Mouse (Mus musculus): ENCODE data around the gene Ino80d.
A peak's percentile ranks its signal among the peaks of the same experiment; 100 is the strongest.
"Not testable (repeated sequence)": the region's sequence is repeated elsewhere in the genome, so short reads cannot be mapped to it uniquely, and the experiment has no call there.

The Ino80d gene

GRCm38 (mm10) chr1:63114136-63114781 lies at the start of gene Ino80d:
TSS of gene Ino80d (minus strand) at chr1:63114667.
- DNase-seq (ENCODE audit: low read depth): peak; percentile 70

DNA sequence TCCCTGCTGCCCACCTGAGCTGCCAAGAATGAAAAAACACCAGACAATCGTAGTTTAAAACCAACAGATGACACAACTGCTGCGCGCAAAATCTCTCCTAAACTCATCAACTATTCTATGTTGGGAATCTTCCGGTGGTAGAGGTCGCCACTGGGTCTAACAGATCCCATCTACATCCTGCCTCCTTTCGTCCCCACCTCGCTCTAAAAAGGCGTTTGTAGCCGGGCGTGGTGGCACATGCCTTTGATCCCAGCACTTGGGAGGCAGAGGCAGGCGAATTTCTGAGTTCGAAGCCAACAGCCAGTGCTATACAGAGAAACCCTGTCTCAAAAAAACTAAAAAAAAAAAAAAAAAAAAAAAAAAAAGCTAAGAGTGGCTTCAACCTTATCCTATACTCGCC lies 25.8 kb upstream of the Ino80d start:
- no peak for DNase-seq (ENCODE audit: low read depth)

DNA sequence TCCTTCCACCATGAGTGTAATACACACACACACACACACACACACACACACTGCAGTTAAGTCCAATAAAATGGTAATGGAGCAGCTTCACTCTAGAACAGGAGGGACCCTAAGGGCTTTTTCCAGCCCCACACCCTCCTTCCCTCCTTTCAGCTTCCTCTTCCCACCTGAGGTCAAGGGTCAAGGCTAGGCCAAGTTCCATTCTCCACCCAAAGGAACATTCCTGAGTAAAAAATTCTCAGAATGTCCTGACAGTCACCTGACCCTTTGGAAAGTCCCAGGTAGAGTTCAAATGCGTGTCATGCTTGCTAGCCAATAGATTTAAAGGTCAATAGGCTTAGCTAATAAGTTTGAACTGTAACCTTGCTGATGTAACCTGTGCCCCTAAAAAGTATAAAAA lies 24.1 kb upstream of the Ino80d start:
- not testable (repeated sequence) for DNase-seq (ENCODE audit: low read depth)

- no peak for DNase-seq (ENCODE audit: low read depth)
These were observed 23.5 kb upstream of the Ino80d start for GRCm38 (mm10) chr1:63137971-63138370.

DNA sequence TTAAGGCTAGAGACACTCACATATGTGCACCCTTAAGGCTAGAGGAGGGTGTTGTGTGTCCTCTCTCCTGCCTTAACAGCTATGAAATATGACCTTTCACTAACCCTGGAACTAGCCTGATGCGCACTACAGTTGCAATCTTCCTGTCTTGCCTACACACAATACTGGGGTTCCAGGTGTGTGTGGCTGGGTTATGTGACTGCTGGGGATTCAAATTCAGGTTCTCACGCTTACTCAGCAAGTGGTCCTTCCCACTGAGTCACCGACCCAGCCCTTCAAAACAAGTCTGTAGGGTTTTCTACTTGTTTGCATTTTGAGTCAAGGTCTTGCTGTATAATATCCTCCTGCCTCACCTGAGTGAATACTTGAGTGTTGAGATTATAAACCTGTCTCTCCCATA lies 20.1 kb upstream of the Ino80d start:
- DNase-seq (ENCODE audit: low read depth): no peak

DNA sequence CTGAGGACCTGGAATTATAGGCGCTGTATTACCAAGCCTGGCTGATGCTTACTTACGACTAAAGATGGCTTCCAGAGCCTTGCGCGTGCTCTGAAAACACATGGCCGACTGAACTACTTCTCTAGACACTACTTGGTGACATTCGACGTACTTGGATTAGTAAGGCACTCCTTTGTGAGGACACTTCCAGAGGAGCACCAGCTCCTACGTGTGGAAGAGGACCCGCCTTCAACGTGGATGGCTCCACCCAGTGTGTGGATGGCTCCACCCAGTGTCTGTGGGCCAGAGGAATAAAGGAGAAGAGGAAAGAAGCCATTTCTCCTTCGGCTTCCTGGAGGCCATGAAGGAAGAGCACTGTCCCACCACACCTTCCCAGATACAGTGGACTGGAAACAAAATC lies 17.3 kb upstream of the Ino80d start:
- DNase-seq (ENCODE audit: low read depth): no peak

DNA sequence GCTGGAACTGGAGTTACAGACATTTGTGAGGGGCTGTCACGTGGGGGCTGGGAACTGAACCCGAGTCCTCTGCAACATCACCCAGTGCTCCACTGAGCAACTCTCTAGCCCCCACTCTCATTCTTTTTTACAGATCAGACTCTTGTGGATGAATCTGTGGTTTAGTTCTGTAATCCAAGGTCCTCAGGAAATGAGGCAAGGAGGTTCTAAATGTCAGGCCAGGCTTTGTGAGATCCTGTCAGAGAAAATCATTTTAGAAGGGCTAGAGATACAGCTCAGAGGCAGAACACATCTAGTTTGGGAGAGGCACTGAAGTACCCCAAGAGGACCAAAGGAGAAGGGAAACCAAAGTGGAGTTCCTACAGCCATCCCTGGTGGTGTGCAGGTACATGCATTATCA lies 16.4 kb upstream of the Ino80d start:
- no peak for DNase-seq (ENCODE audit: low read depth)

DNA sequence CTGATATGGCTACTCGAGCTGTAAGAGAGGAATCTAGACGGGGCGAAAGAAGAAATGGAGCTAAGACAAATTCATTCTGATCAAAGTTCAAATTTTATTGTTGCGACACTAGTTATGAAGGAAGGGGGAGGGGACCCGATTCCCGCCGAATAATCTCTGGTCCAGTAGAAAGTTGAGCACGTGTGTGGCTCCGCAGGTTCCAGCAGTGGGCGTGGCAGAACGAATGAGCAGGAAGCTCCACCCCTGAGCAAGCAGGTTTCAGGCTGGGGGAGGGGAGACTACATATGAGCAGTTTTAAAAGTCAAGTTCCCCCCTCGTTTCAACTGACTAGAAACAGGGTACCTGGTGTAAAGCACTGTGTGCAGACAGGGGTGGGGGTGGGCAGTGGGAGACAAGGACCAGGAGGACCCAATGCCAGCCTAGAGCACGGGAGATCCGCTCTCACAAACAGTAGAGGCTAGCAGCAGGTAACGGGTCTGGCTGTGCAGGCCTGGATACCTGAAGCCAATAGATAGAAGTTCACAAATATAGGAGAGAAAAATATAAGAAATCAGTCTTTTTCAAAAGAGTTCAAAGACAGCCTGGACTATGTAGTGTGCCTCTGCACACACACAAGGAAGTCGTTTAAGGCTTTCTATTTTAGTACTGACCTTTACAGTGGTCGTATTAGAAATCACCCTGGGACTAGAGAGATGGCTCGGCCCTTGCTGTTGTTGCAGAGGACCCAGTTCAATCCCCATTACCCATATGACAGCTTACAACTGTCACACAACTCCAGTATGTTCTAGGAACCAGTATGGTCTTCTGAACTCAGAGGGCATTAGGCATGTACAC lies 15.6 kb upstream of the Ino80d start:
- no peak for DNase-seq (ENCODE audit: low read depth)

DNA sequence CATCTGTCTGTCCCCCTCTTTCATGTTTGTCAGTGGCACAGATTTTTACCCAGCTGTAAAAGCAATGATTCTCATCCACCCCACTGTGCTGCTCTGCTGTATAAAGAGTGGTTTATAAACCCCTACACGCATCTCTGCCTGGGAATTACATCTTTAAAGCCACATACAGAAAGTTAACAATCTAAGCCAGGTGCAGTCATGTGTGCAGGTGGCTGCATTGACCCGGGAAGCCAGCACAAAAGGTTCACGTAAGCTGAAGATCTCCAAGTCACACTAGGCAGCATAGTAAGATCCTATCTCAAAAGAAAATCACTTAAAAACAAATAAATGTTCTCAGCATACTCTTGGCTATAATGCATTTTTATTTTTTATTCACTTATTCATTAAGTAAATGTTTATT lies 14.8 kb upstream of the Ino80d start:
- DNase-seq (ENCODE audit: low read depth): no peak

- no peak for DNase-seq (ENCODE audit: low read depth)
These were observed 11.7 kb upstream of the Ino80d start for GRCm38 (mm10) chr1:63126206-63126605.

GRCm38 (mm10) chr1:63123823-63124450 lies 9.5 kb upstream of the Ino80d start:
- DNase-seq (ENCODE audit: low read depth): no peak

DNA sequence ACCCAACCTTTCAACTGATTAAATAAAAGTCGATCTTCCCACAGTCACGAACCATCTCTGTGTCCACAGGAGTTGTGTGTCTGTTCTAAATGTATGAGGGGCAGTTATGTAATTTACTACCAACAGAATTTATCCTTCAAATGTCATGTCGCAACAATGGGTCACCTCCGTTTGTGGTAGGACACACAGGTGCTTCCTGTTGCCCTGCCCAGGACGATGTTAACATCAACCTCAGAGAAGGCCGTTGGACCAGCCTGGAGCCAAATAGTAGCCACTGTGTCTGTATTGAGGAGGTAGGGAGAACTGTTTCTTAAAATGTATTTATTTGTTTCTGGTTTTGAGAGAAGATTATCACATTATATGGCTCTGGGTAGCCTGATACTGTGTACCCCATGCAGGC lies 7.5 kb upstream of the Ino80d start:
- DNase-seq (ENCODE audit: low read depth): no peak

GRCm38 (mm10) chr1:63120382-63120781 lies 5.9 kb upstream of the Ino80d start:
- no peak for DNase-seq (ENCODE audit: low read depth)

- no peak for DNase-seq (ENCODE audit: low read depth)
These were observed 5.2 kb upstream of the Ino80d start for GRCm38 (mm10) chr1:63119675-63120074.

DNA sequence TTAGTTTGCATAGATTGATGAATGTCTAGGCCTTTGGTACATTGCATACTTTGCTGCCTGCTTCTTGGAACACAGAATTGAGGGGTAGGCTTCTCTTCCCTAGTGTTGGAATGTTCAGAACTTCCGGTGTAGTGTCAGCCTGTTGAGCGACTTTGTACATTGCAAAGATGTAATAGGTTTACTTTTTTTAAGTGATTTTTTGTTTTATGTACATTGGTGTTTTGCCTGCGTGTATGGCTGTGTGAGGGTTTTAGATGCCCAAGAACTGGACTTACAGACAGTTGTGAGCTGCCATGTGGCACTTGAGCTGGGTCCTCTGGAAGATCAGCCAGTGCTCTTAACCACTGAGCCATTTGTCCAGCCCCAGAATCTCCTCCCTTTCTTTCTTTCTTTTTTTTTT lies 1.1 kb upstream of the Ino80d start:
- no peak for DNase-seq (ENCODE audit: low read depth)

DNA sequence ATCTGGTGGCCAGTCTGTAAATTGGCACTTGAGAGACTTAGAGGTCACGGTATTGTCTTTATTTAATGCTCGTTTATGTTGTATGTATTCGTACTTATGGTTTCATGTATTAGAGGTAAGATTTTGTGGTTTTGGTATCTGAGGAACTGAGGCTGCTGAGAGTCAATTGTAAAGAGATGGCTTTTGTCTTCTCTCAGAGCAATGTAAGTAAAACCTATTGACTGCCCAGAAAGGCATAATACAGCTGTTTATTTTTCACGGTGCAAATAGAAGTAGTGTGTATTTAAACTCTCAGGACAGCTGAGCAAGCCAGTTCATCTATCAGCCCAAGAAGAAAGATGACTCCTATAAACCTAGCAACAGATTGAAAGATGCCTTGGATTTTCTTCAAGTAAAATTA lies 629 bp upstream of the Ino80d start:
- DNase-seq (ENCODE audit: low read depth): no peak

- DNase-seq (ENCODE audit: low read depth): no peak
These were observed 962 bp downstream of the Ino80d start for GRCm38 (mm10) chr1:63113274-63114135.

- DNase-seq (ENCODE audit: low read depth): no peak
These were observed 1.6 kb downstream of the Ino80d start for GRCm38 (mm10) chr1:63112865-63113261.

DNA sequence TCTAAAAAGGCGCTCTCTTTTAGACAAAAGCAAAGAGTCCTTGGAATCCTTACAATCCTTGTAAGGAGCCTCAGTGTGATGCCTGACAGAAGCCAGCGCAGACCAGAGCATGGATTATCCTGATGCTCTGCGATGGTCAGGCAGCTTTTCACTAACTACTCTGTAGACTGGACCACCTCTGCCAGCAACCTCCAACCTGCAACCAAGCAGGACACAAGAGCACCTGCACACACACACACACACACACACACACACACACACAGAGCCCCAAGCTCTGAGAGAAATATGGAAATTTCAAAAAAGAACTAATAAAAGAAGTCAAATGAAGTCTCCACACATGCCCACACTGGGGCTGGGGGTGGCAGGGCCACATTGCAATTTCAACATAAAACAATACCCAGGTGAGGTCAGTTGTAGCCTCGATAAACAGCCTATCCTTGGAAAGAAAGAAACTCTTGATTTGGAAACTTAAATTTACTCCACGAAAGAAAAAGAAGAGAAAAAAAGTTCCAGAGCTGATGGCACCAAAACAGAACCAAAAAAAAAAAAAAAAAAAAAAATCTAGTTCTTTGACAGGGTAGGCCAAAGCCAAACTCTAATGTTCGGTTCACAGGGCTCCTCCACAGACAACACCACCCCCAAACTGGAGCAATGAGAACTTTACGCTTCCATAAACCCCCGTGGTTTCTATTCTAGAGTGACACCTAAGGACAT lies 2.2 kb downstream of the Ino80d start:
- no peak for DNase-seq (ENCODE audit: low read depth)

DNA sequence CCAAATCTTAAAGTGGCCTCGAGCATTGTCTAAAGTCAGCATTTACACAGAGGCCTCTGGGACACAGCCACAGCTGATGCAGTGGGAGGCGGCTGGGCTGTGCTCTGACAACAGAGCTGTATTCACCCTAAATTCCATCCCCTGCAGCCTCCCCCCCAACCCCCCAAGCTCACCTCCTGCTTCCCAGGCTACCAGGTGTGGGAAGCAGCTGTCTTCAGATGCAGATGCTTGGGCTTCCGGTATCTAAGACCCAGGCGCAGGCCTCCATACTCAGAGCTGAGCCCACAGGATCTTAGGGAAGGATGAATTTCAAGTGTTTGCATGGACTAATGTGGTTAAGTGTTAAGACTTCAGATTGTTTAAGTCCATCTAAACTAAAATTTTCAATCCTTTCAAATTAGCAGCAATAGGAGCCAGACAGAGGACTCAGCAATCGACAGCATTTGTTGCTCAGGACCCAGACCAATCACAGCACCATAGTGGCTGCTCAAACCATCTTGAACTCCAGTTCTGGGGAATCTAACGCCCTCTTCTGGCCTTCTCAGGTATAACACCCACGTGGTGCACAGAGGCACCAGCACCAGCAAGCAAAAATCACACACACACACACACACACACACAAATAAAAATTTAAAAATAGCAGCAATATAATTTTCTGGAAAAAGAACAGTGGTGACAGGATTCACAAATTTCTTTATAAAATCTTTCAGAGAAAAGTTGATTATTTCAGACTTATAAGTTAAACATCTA lies 3.8 kb downstream of the Ino80d start:
- DNase-seq (ENCODE audit: low read depth): no peak

All from c-Kit-positive CD71-positive TER-119-negative erythroid progenitor cells, embryonic 14.5 days (primary cell).